Mouse (Mus musculus) spleen, adult 2 months (tissue): ENCODE measurements at regions not wholly inside any gene's neighbourhood (a gene's known extent, or its start where the extent isn't known, plus 50 kb on each side); places are given as distances from the start of the nearest gene placed in this dataset.

ENCODE experiments used
- DNase-seq, 2 experiments: peaks; one replicate each; pipeline versions ENCODE4 v3.0.0 to v3.0.0-alpha.2; 2012 to 2021; ENCODE audit warnings: low spot score in 2 of 2, low read depth in 1 of 2
- H3K27ac ChIP-seq: fragments of 200-500 bp; 2 replicates; pipeline ENCODE4 v1.5.1; 2012; ENCODE audit warnings: low read length, inconsistent platforms; ENCODE audit not compliant: insufficient read depth
- H3K27me3 ChIP-seq: fragments of 200-500 bp; 2 replicates; pipeline ENCODE4 v1.6.1; 2012; ENCODE audit warnings: mild to moderate bottlenecking, moderate library complexity, low read length, inconsistent platforms; ENCODE audit not compliant: control insufficient read depth, insufficient read depth
- H3K36me3 ChIP-seq: fragments of 200-500 bp; 2 replicates; pipeline ENCODE4 v1.6.1; 2012; ENCODE audit warnings: mild to moderate bottlenecking, low read length, inconsistent platforms; ENCODE audit not compliant: control insufficient read depth, insufficient read depth
- H3K4me1 ChIP-seq: fragments of 200-500 bp; 2 replicates; pipeline ENCODE4 v1.6.1; 2011; ENCODE audit warnings: inconsistent platforms; ENCODE audit not compliant: control insufficient read depth, insufficient read depth, insufficient read length
- H3K4me3 ChIP-seq: fragments of 200-500 bp; 2 replicates; pipeline ENCODE4 v1.5.1; 2011; ENCODE audit warnings: mild to moderate bottlenecking, inconsistent platforms; ENCODE audit not compliant: insufficient read depth, insufficient read length; ENCODE audit errors: extremely low read depth
- CTCF ChIP-seq: fragments of 200-500 bp; IDR thresholded peaks from 2 replicates; pipeline ENCODE4 v1.5.1; 2011; ENCODE audit warnings: mild to moderate bottlenecking, inconsistent platforms; ENCODE audit not compliant: insufficient read depth, insufficient read length, insufficient replicate concordance; ENCODE audit errors: extremely low read depth
- POLR2A ChIP-seq: fragments of 200-500 bp; IDR thresholded peaks from 2 replicates; pipeline ENCODE4 v1.6.1; 2011; ENCODE audit warnings: low read depth, low read length, inconsistent platforms
- WGBS: fragments of 180-500 bp; shearing (Covaris S2); methylation state at CpG from one replicate; pipeline ENCODE4 v1.1.7; 2018; 5-methylcytosine and 5-hydroxymethylcytosine counted together

DNA sequence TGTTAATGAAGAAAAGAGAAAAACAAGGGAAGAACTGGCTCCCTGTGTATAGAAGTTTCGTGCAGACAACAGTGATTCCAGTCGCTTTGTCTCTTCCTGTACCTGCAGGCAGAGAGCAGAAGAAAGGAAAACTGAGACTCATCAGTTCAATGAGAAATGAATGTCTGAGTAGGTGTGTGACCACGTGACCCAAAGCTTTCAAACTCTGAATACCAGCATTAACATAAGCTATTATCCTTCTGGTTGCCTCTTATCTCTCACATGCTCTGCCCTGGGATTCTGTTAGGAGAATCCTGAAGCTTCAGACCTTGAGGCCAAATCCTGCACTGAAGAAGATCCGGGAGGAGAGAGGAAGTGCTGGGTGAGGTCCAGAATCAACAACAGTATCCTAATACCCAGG is 91.1 kb upstream of the Jun start:
- Histone ChIP-seq H3K27ac (no peak overlapping the region), H3K4me3 (no peak overlapping the region), H3K36me3 (no peaks in the 10 kb centered on the region), H3K27me3 (no peaks in the 10 kb centered on the region), H3K4me1 (no peaks in the 10 kb centered on the region)
- no peak for DNase-seq
- whole genome bisulfite sequencing: 89% methylated on average over 4 of the region's 4 CpGs
- no peak for TF ChIP-seq POLR2A
- no peak for TF ChIP-seq CTCF

- Histone ChIP-seq H3K36me3 (no peaks in the 10 kb centered on the region), H3K4me3 (no peak overlapping the region), H3K4me1 (no peaks in the 10 kb centered on the region), H3K27me3 (no peaks in the 10 kb centered on the region), H3K27ac (no peak overlapping the region)
- 92% methylated on average over 5 of the region's 5 CpGs for WGBS
- TF ChIP-seq CTCF (no peak), POLR2A (no peak)
- DNase-seq: no peak
Measured at GRCm38 (mm10) chr4:95143668-95144067, 91.6 kb upstream of the Jun start.

DNA sequence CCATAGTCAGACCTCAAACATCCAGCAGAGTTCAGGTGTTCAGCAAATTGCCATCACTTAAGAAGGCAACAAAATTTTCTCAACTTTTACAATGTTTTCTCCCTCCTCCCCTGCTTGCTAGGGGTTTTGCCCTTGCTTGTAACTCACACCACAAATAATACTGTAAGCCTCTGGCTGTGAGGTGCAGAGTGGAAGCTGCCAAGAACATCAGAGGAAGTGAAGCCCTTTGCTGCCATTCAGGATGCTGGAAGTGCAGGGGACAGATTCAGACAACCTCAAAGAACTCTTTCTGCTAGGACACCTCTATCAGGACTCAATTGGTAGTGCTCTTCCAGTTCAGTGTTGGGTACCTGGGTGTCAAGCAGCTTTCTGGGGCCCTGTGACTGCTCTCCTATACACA is 92.4 kb upstream of the Jun start:
- H3K36me3 ChIP-seq: no peaks in the 10 kb centered on the region
- no peaks in the 10 kb centered on the region for H3K27me3 ChIP-seq
- no peak overlapping the region for H3K4me3 ChIP-seq
- TF ChIP-seq POLR2A: no peak
- TF ChIP-seq CTCF: no peak
- H3K27ac ChIP-seq: no peak overlapping the region
- DNase-seq: no peak
- no peaks in the 10 kb centered on the region for H3K4me1 ChIP-seq

- 81% methylated on average over 5 of the region's 5 CpGs for WGBS
Measured at GRCm38 (mm10) chr4:95146268-95146667, 94.2 kb upstream of the Jun start.

DNA sequence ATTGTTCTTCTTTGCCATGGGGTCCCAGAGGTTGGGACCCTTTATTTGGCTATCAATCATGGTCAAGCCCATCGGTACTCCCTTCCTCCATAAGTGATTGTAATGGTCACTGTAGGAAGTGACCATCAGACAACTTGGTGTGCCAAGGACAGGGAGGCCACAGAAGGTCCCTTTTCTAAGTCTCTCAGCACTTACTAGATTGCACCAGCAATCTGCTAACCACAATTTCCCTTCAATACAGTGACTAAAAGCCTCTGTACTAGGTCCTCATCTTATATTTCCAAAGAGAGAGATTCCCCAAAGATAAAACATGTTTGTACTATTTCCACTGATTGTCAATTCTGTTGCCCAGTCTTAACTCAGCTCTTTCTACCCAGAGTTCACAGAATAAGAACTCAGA is 96.6 kb upstream of the Jun start:
- H3K27ac ChIP-seq: no peak overlapping the region
- no peak for TF ChIP-seq POLR2A
- no peak for TF ChIP-seq CTCF
- no peaks in the 10 kb centered on the region for H3K27me3 ChIP-seq
- DNase-seq: no peak
- peaks cover 6% of the 10 kb centered on the region; the same call in 1 of the 2 replicates for H3K4me1 ChIP-seq
- H3K4me3 ChIP-seq: no peak overlapping the region
- no peaks in the 10 kb centered on the region for H3K36me3 ChIP-seq
- 70% methylated on average over 1 of the region's 1 CpGs for WGBS

More at GRCm38 (mm10) chr4:95146268-95146667, 94.2 kb upstream of the Jun start:
- Histone ChIP-seq H3K36me3 (no peaks in the 10 kb centered on the region), H3K27me3 (no peaks in the 10 kb centered on the region), H3K27ac (no peak overlapping the region), H3K4me1 (no peaks in the 10 kb centered on the region), H3K4me3 (no peak overlapping the region)
- TF ChIP-seq POLR2A (no peak), CTCF (no peak)
- no peak for DNase-seq

GRCm38 (mm10) chr4:95151678-95152077 is 99.7 kb upstream of the Jun start:
- DNase-seq: no peak
- 90% methylated on average over 8 of the region's 8 CpGs for WGBS
- no peaks in the 10 kb centered on the region for H3K27me3 ChIP-seq
- TF ChIP-seq CTCF: no peak
- no peak for TF ChIP-seq POLR2A
- peaks cover 15% of the 10 kb centered on the region for H3K4me1 ChIP-seq
- no peaks in the 10 kb centered on the region for H3K36me3 ChIP-seq
- H3K4me3 ChIP-seq: no peak overlapping the region
- no peak overlapping the region for H3K27ac ChIP-seq

- Histone ChIP-seq H3K36me3 (no peaks in the 10 kb centered on the region), H3K4me3 (no peak overlapping the region), H3K27ac (no peak overlapping the region), H3K27me3 (no peaks in the 10 kb centered on the region), H3K4me1 (peaks cover 22% of the 10 kb centered on the region)
- WGBS: 70% methylated on average over 4 of the region's 4 CpGs
- TF ChIP-seq POLR2A (no peak), CTCF (no peak)
- DNase-seq: no peak
Measured at GRCm38 (mm10) chr4:95152431-95153115, 100.6 kb upstream of the Jun start.
